Mouse (Mus musculus) heart, embryonic 16.5 days (tissue): ENCODE data around the gene Cript. TPM values are rescaled to one million over a fixed set of nuclear protein-coding genes. Genes with fewer than 3 reads are reported as not detected.
A peak's percentile ranks its signal among the peaks of the same experiment; 100 is the strongest.

Experiments used
- ATAC-seq: fragments of 200-750 bp; cut with Nextera tagmentation; replicated peaks from 2 replicates; pipeline ENCODE4 v1.8.0; 2017; ENCODE audit warnings: moderate number of reproducible peaks; ENCODE audit not compliant: insufficient read depth, low FRiP score; ENCODE audit errors: extremely low read depth
- H3K27ac ChIP-seq: fragments of 300-500 bp; sonication (generic); 2 replicates; pipeline ENCODE4 v1.5.1; 2014; ENCODE audit warnings: mild to moderate bottlenecking, low read length, control low read depth, moderate library complexity
- H3K27me3 ChIP-seq: fragments of 300-500 bp; sonication (generic); 2 replicates; pipeline ENCODE4 v1.6.1; 2014; ENCODE audit warnings: low read length, mixed read lengths; ENCODE audit not compliant: control insufficient read depth, insufficient read depth
- H3K36me3 ChIP-seq: fragments of 300-500 bp; sonication (generic); 2 replicates; pipeline ENCODE4 v1.6.1; 2014; ENCODE audit not compliant: control insufficient read depth, insufficient read depth
- H3K4me1 ChIP-seq: fragments of 300-500 bp; sonication (generic); 2 replicates; pipeline ENCODE4 v1.6.1; 2014; ENCODE audit warnings: low read length, mixed read lengths; ENCODE audit not compliant: control insufficient read depth, insufficient read depth
- H3K4me2 ChIP-seq: fragments of 300-500 bp; sonication (generic); 2 replicates; pipeline ENCODE4 v1.6.1; 2014; ENCODE audit warnings: low read depth, mild to moderate bottlenecking, control low read depth, low read length
- H3K4me3 ChIP-seq: fragments of 300-500 bp; sonication (generic); 2 replicates; pipeline ENCODE4 v1.5.1; 2014; ENCODE audit warnings: mild to moderate bottlenecking, control low read depth, low read length
- H3K9ac ChIP-seq: fragments of 300-500 bp; sonication (generic); 2 replicates; pipeline ENCODE4 v1.6.1; 2014; ENCODE audit warnings: low read length, control low read depth
- H3K9me3 ChIP-seq: fragments of 300-500 bp; sonication (generic); replicated peaks from 2 replicates; pipeline ENCODE4 v1.6.1; 2016; ENCODE audit warnings: low read length; ENCODE audit not compliant: control insufficient read depth
- WGBS: fragments of 180-500 bp; shearing (Covaris S2); extraction: QIAGEN DNeasy Blood & Tissue Kit; methylation state at CpG from one replicate; pipeline ENCODE4 v1.1.7; 2014; 5-methylcytosine and 5-hydroxymethylcytosine counted together
- polyA plus RNA-seq: library from polyadenylated mRNA; unstranded; fragments of >200 nt; fragmentation: Nextera tagmentation; extraction: Ambion mirVana; gene quantifications from 2 replicates; pipeline ENCODE4 v1.2.1, GENCODE M21; 2015

Cript gene
- polyA plus RNA-seq, 1 experiment from 2014 or later = 120 TPM

DNA sequence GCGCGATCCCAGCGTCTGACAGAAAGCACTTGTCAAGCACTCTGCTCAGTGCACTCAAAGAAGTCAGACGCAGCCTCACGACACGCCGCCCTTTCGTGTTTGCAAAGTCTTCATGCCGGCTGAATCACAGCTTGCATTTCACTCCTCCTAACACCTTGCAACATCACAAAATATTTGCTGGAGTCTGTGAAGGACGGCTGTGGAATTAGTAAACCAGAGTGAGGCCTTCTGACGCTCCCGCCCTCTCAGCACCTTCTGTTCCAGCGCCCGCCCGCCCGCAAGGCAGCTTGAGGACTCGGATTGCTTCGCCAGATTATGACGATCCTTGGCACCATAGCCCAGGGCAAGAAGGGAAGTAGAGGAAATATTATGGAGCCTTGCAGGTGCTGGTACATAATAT lies 16.4 kb downstream of the Cript start:
- Histone ChIP-seq H3K9me3 (no peaks in the 10 kb centered on the region), H3K27me3 (peaks cover 2% of the 10 kb centered on the region; the same call in 1 of the 2 replicates), H3K4me2 (peak overlapping the region; percentile 18; the same call in 1 of the 2 replicates), H3K4me3 (no peak overlapping the region), H3K36me3 (0 out of 2 replicates have a peak, but pooled peaks cover 3% of the 10 kb centered on the region), H3K27ac (no peak overlapping the region), H3K4me1 (no peaks in the 10 kb centered on the region), H3K9ac (no peak overlapping the region)
- ATAC-seq = no peak
- WGBS = 61% methylated on average over 19 of the region's 19 CpGs

DNA sequence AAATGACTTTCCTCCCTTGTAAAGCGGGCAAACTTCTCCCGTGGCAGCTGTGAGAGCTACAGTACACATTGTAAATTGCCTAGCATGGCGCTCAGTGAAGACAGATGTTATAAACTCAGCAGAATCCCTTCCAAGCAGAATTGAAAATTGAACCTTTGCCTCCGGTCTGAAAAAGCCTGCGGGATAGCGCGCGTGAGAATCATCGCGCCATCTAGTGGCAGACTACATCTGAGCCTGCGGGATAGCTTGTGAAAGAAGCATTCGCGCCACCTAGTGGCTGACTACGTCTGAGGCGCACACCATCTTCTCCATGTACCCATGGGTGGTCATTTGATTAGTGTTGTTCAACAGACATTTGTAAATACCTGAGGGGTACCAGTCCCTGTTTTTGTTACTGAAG lies 19.0 kb downstream of the Cript start:
- Histone ChIP-seq H3K4me2 (peak overlapping the region; percentile 30; the same call in 1 of the 2 replicates), H3K9me3 (no peaks in the 10 kb centered on the region), H3K27ac (no peak overlapping the region), H3K27me3 (peaks cover 2% of the 10 kb centered on the region; the same call in 1 of the 2 replicates), H3K36me3 (no peaks in the 10 kb centered on the region), H3K4me3 (no peak overlapping the region), H3K4me1 (no peaks in the 10 kb centered on the region), H3K9ac (no peak overlapping the region)
- ATAC-seq = peak; percentile 65
- WGBS = 1% methylated on average over 15 of the region's 15 CpGs

DNA sequence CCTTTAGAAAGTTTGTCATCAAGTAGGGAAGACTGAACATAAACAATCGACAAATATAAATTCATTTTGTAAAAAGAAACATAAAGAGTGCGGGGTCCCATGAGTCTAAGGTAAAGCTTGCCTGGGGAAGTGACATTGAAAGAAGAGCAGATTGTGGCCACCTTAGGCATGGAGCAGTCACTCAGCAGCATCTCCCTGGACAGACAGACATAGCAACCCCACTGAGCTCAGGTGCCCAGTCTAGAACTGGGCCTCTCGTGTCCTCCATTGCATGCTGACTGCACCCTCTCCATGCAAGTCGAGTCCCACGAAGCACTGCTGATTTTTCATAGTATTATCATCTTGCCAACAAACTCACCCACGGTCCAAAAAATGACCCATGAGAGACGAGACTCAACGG lies 19.4 kb downstream of the Cript start:
- no peak overlapping the region for H3K4me2 ChIP-seq
- H3K4me1 ChIP-seq = no peaks in the 10 kb centered on the region
- H3K9ac ChIP-seq = no peak overlapping the region
- H3K9me3 ChIP-seq = no peaks in the 10 kb centered on the region
- H3K36me3 ChIP-seq = no peaks in the 10 kb centered on the region
- 72% methylated on average over 8 of the region's 8 CpGs for WGBS
- peaks cover 2% of the 10 kb centered on the region; the same call in 1 of the 2 replicates for H3K27me3 ChIP-seq
- no peak for ATAC-seq
- no peak overlapping the region for H3K27ac ChIP-seq
- H3K4me3 ChIP-seq = no peak overlapping the region

DNA sequence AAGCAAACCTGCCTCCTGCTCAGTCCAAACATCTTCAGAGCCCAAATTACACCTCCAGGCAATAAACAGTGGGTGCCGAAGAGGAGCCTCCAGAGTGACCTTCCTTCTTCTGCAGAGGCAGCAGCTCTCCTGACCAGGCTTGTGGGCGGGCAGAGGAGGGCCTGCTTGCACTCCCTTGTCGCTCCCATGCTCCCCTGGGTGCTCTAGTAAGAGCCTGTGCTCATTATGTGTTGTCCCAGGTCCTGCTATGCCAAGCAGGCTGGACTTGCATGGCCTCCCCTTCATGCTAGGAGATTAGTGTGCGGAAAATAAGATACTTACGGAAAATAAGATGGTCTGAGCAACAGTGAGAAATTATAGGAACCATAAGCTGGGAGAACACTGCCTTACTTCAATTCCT lies 24.3 kb downstream of the Cript start:
- H3K27me3 ChIP-seq = 0 out of 2 replicates have a peak, but pooled peaks cover 2% of the 10 kb centered on the region
- no peak overlapping the region for H3K27ac ChIP-seq
- 61% methylated on average over 5 of the region's 5 CpGs for WGBS
- H3K9me3 ChIP-seq = no peaks in the 10 kb centered on the region
- no peak overlapping the region for H3K4me2 ChIP-seq
- H3K36me3 ChIP-seq = no peaks in the 10 kb centered on the region
- no peak for ATAC-seq
- H3K9ac ChIP-seq = no peak overlapping the region
- no peak overlapping the region for H3K4me3 ChIP-seq
- H3K4me1 ChIP-seq = peaks cover 3% of the 10 kb centered on the region; the same call in 1 of the 2 replicates

DNA sequence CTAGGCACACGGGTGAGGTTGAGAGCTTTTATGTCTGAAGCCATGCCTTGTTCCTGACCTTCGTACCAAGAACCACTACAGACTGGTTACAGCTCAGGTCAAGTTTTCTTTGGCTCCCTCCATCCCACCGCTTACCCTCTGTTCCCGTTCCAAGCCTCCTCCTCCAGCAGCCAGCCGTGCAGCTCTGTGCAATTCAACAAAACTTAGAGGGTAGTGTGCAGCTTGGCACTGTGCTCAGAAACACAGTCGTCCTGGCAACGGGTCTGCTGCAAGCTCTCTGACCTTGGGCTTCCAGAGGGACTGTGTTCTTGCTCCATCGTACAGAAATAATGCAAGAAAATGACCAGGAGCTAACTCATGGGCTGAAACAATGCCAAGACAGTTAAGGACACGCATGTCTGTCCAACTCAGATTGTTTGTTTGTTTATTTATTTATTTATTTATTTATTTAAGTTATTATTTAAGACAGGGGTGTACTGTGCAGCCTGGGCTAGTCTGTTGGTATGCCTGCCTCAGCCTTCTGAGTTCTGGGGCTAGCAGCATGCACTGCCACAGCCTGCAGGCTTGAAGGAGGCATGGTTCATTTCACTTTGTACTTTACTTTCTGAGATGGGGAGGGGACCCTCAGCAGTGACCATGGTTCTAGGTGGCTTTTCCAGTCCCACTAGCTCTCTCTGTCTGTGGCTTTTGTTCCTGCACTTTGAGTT lies 25.3 kb downstream of the Cript start:
- peaks cover 12% of the 10 kb centered on the region for H3K4me1 ChIP-seq
- 50% methylated on average over 9 of the region's 9 CpGs for WGBS
- no peak overlapping the region for H3K9ac ChIP-seq
- no peaks in the 10 kb centered on the region for H3K9me3 ChIP-seq
- no peak overlapping the region for H3K27ac ChIP-seq
- H3K27me3 ChIP-seq = no peaks in the 10 kb centered on the region
- H3K4me2 ChIP-seq = no peak overlapping the region
- ATAC-seq = peak; percentile 30; the same call in 1 of the 2 replicates
- H3K36me3 ChIP-seq = no peaks in the 10 kb centered on the region
- H3K4me3 ChIP-seq = no peak overlapping the region

DNA sequence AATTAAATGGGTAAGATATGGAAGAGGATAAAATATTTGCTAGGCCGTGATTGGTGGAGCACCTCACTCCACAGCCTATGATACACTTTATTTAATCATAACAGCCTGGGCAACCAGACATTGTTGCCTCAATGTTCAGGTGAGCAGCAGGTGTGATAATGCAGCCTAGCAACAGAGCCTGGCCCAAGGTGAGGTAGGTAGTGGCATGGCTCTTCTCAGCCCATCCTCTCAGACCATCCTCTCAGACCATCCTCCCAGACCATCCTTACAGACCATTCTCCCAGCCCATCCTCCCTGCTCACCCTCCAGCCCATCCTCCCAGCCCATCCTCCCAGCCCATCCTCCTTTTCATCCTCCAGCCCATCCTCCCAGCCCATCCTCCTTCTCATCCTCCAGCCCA lies 26.3 kb downstream of the Cript start:
- no peak for ATAC-seq

DNA sequence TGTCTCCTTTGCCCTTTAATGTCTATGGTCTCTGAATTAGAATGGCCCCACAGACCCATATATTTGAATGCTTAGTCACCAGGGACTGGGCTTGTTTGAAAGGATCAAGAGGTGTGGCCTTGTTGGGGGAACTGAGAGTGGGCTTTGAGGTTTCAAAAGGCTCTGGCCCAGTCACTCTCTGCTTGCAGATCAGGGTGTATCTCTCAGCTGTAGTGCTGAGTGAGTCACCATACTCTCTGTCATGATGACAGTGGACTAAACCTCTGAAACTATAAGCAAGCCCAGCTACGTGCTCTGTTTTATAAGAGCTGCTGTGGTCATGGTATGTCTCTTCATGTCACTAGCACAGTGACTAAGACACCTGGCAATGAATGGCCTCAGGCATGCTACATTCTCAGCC lies 27.1 kb downstream of the Cript start:
- no peak for ATAC-seq
- Histone ChIP-seq H3K27me3 (no peaks in the 10 kb centered on the region), H3K4me3 (no peak overlapping the region), H3K4me1 (peaks cover 18% of the 10 kb centered on the region), H3K36me3 (no peaks in the 10 kb centered on the region), H3K27ac (no peak overlapping the region), H3K4me2 (no peak overlapping the region), H3K9me3 (no peaks in the 10 kb centered on the region), H3K9ac (no peak overlapping the region)
- 76% methylated on average over 1 of the region's 1 CpGs for WGBS

More for the DNA sequence above, 26.3 kb downstream of the Cript start:
- H3K9me3 ChIP-seq = no peaks in the 10 kb centered on the region
- H3K36me3 ChIP-seq = no peaks in the 10 kb centered on the region
- WGBS = 89% methylated on average over 1 of the region's 1 CpGs
- H3K27me3 ChIP-seq = no peaks in the 10 kb centered on the region
- H3K27ac ChIP-seq = no peak overlapping the region
- peaks cover 17% of the 10 kb centered on the region for H3K4me1 ChIP-seq
- no peak overlapping the region for H3K4me3 ChIP-seq
- no peak overlapping the region for H3K4me2 ChIP-seq
- H3K9ac ChIP-seq = no peak overlapping the region

DNA sequence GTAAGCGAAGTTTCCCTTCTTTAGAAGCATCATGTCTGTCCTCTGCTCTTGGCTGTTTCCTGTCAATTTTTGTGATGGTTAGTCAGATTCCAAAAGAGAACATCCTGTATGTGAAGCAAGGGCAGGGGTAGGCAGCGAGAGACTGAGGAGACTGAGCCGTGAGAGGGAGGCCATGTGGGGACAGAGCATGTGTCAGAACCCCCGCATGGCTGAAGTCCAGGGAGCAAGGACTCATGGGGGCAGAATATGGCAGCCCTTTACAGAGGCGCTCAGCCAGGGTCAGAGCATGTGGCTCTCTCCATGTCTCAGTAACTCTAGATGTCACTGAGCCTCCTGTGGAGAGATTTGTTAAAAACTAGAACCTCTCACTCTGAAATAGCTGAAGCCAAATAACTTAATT lies 28.6 kb downstream of the Cript start:
- Histone ChIP-seq H3K4me3 (no peak overlapping the region), H3K27ac (no peak overlapping the region), H3K9ac (no peak overlapping the region), H3K4me2 (no peak overlapping the region), H3K9me3 (no peaks in the 10 kb centered on the region), H3K4me1 (peaks cover 21% of the 10 kb centered on the region), H3K27me3 (no peaks in the 10 kb centered on the region), H3K36me3 (no peaks in the 10 kb centered on the region)
- WGBS = 72% methylated on average over 5 of the region's 5 CpGs
- ATAC-seq = no peak

DNA sequence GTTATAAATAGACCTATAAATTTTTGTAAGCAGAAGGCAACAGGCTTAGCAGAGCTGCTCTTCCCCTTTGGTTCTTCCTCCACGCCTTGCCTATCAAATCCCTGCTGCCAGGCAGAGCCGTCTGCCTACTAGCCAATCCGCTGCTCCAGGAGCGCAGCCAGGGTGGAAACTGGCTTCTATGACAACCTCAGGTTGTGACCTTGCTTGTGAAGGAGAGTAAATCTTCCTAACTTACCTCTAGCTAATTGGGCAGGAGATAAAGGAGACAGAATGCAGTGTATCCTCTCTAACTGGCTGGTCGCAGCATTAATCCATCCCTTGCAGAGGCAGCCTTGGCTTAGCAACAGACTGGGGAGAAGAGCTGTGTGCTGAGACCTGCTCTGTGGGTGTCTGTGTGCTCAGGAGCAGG lies 29.7 kb downstream of the Cript start:
- H3K36me3 ChIP-seq = no peaks in the 10 kb centered on the region
- peak overlapping the region; percentile 5 for H3K9ac ChIP-seq
- WGBS = 23% methylated on average over 5 of the region's 5 CpGs
- H3K9me3 ChIP-seq = no peaks in the 10 kb centered on the region
- peak overlapping the region; percentile 67 for H3K27ac ChIP-seq
- no peak overlapping the region for H3K4me3 ChIP-seq
- H3K4me2 ChIP-seq = no peak overlapping the region
- H3K4me1 ChIP-seq = peaks cover 21% of the 10 kb centered on the region
- H3K27me3 ChIP-seq = no peaks in the 10 kb centered on the region
- ATAC-seq = no peak; the same call in 1 of the 2 replicates
